Mouse (Mus musculus): ENCODE measurements around the gene Nit2. TPM values are rescaled to one million over a fixed set of nuclear protein-coding genes. Genes with fewer than 3 reads are reported as not detected.
"Not testable (repeated sequence)": the region's sequence is repeated elsewhere in the genome, so short reads cannot be mapped to it uniquely, and the experiment has no call there.

The Nit2 gene
- total RNA-seq (2021) = 10 to 100 TPM; 31.8 to 31.9 TPM

- peak; percentile 87 for DNase-seq (ENCODE audit: low spot score)
- intact Hi-C loops (cut with DNase I) = no loop called here
These were observed at the start of gene Nit2 for GRCm38 (mm10) chr16:57166611-57167513. Nit2 (minus strand) TSS chr16:57167341.

DNA sequence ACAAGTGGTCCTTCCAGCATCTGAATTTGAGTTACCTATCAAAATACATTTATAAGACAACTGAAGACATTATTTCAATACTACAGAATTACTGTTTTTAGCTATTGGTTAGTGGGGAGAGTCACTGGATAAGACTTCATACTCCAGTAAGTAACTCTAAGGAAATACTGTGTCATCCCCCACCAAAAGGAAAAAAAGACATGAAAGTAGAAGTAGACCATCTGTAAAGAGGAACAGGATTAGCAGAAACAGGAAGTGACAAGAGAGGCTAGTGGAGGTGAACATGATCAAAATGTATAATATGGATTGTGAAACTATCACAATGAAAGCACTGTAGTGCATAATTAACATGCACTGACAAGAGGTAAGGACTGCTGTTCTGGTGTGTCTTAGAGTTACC, 48.8 kb upstream of the Nit2 start:
- DNase-seq (ENCODE audit: low spot score) = no peak
- intact Hi-C loops (cut with DNase I) = no loop called here

DNA sequence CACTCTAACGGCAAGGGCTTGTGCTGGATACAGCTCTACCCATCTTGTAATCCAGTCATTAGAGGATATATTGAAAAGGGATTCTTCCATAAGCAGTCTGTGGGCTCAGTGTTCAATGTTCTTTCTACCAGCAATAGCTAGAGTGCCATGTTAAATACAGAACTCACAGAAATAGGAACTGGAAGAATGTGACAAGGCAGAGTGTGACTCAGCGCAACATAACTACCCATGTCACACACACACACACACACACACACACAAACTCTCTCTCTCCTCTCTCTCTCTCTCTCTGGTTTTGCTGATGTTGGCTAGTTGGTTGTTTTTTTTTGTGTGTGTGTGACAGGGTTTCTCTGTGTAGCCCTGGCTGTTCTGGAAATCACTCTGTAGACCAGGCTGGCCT, 43.9 kb upstream of the Nit2 start:
- intact Hi-C loops (cut with DNase I) = no loop called here
- DNase-seq (ENCODE audit: low spot score) = no peak

DNA sequence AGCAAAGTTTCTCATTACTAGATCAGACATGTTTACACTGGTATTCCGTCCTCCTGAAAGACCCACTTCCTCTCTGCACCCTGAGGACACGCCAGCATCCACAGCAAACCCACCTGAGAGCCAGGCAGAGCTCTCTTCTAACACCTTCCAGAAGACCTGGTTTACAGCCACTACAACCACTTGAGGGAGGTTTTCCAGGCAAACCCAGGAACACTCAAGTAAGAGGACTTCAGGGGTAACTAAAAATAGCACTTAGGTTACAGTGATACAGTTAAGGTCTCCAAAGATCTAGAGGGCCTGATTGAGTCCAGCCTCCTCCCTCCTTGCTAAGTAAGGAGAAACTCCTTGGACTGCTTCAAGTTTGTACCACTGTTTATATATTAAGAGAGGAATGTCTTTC, 41.2 kb upstream of the Nit2 start:
- no peak for DNase-seq (ENCODE audit: low spot score)
- intact Hi-C loops (cut with DNase I) = no loop called here

DNA sequence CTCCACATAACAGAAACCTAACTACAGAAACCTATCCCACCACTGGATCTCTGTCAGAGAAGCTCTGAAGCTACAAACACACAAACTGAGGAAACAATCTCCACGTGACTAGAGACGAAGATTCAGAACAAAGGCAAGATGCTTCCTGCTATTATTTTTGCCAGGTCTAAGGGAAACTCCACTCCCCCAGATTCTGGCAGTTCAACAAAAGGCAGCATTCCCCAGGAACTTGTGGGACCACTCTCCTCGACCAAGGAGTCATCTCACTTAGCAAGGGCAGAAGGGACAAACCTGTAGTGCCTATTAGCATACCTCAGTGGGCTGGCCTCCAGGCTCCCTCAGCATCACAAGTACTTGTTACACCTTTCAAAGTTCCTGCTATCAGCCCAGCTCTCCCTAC, 30.1 kb upstream of the Nit2 start:
- intact Hi-C loops (cut with DNase I) = no loop called here
- no peak for DNase-seq (ENCODE audit: low spot score)

DNA sequence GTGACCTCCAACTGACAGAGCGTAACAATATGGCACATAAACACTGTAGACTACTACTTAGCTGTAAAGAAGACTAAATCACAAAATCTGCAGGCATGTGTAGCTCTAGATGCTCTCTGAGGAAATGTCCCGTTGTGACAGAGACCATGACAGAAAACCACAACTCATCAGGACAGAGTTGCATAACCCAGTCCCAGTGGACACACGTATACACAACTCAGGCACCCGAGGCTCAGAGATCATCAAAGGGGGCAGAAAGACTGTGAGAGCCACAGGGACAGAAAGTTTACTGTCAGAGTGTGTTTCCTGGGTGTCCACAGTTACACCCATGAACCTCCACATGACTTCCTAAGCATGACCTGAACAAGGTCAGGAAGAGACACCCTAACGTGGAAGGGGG, 29.4 kb upstream of the Nit2 start:
- intact Hi-C loops (cut with DNase I) = no loop called here
- no peak for DNase-seq (ENCODE audit: low spot score)

GRCm38 (mm10) chr16:57191214-57191613, 24.1 kb upstream of the Nit2 start:
- intact Hi-C loops (cut with DNase I) = no loop called here
- no peak for DNase-seq (ENCODE audit: low spot score)

DNA sequence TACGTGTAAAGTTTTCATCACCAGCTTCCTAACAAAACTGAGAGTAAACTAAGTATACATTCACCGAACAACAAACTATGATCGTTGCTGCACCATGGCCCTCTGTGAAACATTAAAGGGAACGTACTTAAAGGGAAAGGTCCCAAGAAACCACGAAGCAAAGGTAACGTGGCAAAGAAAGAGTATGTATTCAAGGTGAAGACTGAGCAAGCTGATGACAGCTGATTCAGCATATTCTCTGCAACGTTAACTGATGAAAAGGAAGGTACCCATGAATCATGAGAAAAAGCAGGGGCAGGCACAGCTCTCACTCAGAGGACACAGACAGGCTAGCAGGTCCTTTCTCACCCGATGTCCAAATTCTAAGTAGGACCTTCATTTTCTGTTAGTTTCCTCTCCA, 23.2 kb upstream of the Nit2 start:
- DNase-seq (ENCODE audit: low spot score) = no peak
- intact Hi-C loops (cut with DNase I) = no loop called here

GRCm38 (mm10) chr16:57189493-57189892, 22.4 kb upstream of the Nit2 start:
- no peak for DNase-seq (ENCODE audit: low spot score)
- intact Hi-C loops (cut with DNase I) = no loop called here

DNA sequence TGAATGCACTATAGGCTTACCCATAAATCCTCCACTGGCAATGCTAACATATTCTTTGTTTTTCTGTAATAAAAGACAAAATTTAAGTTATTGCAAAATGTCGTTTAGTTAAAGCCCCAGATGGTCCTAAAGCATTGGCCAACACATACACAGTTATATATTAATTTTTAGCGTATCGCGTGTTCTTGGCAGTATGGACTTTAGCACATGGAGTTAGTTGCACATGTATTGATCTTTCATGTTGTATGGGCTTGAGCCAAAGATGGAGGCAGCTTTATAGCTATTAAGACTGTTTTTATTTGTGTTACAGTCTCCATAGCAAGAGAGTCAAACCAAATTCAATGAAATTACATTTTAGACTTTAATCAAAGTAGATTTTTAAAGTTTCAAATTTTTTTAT, 19.5 kb upstream of the Nit2 start:
- intact Hi-C loops (cut with DNase I) = no loop called here

DNA sequence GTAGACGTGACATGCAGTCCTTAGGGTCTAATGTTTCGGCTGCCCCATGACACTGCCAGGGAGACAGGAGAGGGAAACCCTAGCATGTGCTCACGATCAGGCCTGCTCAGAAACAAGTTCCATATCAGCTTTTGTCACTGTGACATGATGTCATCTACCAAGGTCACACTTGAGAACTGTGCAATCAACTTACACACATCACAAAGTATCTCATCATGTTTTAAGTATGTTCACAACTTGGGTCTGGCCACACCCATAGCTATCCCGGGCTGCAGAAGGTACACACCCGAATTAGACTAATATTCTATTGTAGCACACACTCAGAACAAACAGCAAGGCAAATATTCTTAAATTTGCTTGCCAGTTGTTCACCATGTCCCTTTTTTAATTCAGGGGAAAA, 14.9 kb upstream of the Nit2 start:
- DNase-seq (ENCODE audit: low spot score) = no peak
- intact Hi-C loops (cut with DNase I) = no loop called here

More for the DNA sequence above, 19.5 kb upstream of the Nit2 start:
- no peak for DNase-seq (ENCODE audit: low spot score)

- intact Hi-C loops (cut with DNase I) = no loop called here
- DNase-seq (ENCODE audit: low spot score) = peak; percentile 24
These were observed 14.0 kb upstream of the Nit2 start for GRCm38 (mm10) chr16:57181180-57181579.

DNA sequence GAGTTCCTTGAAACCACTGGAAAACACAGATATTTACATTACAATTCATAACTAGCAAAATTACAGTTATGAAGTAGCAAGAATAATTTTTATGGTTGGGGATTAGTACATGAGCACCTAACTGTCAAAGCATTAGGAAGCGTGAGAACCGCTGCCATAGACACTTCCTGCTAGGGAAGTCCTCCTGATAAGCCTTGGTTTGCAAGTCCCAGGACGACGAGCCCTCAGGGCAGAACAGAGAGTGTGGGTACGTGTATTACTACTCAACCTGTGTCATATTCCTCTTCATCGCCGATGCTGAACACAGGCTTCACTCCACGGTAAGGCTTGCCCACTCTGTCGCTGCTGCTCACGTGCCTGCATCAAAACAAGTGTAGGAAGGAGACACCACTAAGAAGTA, 10.5 kb upstream of the Nit2 start:
- intact Hi-C loops (cut with DNase I) = loop anchor here (5.0 kb wide), 1 partner anchor 405 kb away; no protein-coding TSS in a partner anchor

GRCm38 (mm10) chr16:57177254-57177653, 10.1 kb upstream of the Nit2 start:
- intact Hi-C loops (cut with DNase I) = loop anchor here (5.0 kb wide), 1 partner anchor 405 kb away; no protein-coding TSS in a partner anchor
- no peak for DNase-seq (ENCODE audit: low spot score)

More for the DNA sequence above, 10.5 kb upstream of the Nit2 start:
- DNase-seq (ENCODE audit: low spot score) = no peak

- intact Hi-C loops (cut with DNase I) = loop anchor here (5.0 kb wide), 1 partner anchor 404 kb away; no protein-coding TSS in a partner anchor
- no peak for DNase-seq (ENCODE audit: low spot score)
These were observed 9.1 kb upstream of the Nit2 start for GRCm38 (mm10) chr16:57176276-57176675.

DNA sequence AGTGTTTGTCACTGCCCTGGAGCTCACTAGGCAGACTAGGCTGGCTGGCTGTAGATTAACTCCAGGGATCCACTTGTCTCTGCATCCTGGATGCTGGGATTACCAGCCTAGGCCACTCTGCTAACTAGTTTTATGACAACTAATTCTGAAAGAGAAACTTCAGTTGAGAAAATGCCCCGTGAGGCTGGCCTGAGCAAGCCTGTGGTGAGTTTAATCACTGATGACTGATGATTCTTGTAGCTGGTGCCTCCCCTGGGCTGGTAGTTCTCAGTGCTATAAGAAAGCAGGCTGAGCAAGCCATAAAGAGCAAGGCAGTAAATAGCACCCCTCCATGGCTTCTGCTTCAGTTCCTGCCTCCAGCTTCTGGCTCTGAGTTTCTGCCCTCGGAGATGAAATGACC, 8.6 kb upstream of the Nit2 start:
- DNase-seq (ENCODE audit: low spot score) = no peak
- intact Hi-C loops (cut with DNase I) = loop anchor here (5.0 kb wide), 1 partner anchor 403 kb away; no protein-coding TSS in a partner anchor

DNA sequence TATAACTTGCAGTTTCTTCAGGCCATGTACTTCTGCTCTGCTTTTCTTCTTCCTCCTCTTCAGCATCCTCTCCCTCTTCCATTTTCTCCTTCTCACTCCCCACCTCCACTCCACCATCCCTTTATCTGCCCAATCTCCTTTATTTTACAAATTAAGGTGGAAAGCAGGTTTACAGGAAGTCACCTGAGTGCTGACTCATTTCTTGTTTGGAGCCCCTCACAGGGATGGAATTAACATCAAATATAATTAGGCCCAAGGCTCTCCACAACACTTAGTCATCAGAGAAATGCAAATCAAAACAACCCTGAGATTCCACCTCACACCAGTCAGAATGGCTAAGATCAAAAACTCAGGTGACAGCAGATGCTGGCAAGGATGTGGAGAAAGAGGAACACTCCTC, 7.3 kb upstream of the Nit2 start:
- DNase-seq (ENCODE audit: low spot score); intact Hi-C loops (cut with DNase I): not testable (repeated sequence)

- intact Hi-C loops (cut with DNase I) = no loop called here
- DNase-seq (ENCODE audit: low spot score) = no peak
These were observed 4.4 kb upstream of the Nit2 start for GRCm38 (mm10) chr16:57171570-57171969.

- no peak for DNase-seq (ENCODE audit: low spot score)
- intact Hi-C loops (cut with DNase I) = no loop called here
These were observed 4.0 kb upstream of the Nit2 start for GRCm38 (mm10) chr16:57171161-57171560.

GRCm38 (mm10) chr16:57168236-57168635, 1.1 kb upstream of the Nit2 start:
- no peak for DNase-seq (ENCODE audit: low spot score)
- intact Hi-C loops (cut with DNase I) = no loop called here

DNA sequence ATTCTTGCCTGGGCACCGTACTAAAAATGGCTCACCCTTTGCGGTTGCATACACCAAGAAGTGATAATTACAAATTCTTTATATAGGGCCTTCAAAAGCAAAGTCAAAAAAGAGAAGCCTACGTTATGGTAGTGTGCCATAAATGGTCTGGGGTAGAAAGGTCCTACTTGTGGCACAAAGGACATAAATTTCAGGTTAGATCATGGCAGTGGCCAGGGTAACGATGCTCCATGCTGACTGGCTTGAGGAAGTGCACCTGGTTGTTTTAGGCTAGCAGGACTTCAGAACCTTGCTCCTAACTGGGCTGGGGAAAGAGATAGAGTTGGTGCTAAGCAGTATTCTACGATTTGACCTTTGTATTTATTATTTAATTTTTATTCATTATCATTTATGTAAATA, 372 bp upstream of the Nit2 start:
- intact Hi-C loops (cut with DNase I) = no loop called here
- no peak for DNase-seq (ENCODE audit: low spot score)

DNA sequence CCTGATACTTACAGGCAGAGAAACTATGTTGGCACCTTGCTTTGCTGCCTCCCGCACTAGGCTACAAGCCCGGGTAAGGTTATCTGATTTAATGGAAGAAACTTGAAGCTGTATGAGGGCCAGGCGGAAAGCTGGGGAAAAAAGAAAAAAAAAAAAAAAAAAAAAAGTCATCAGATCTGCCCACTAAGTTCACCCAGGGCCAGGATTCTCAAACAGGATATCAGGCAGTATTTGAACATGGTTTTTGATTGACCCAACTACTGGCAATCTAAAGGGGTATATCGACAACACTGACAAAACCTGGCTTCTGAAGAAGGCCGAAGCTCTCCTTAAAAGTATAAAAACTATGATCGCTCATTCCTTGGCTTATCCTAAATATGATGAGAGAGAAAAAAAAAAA, 1.1 kb downstream of the Nit2 start:
- DNase-seq (ENCODE audit: low spot score) = no peak

More for the DNA sequence above, 1.1 kb downstream of the Nit2 start:
- intact Hi-C loops (cut with DNase I) = no loop called here

Data from heart, postnatal 25 days (tissue).